Mouse (Mus musculus) cortical plate, adult 2 months (tissue): ENCODE data around the gene Zfp763.

ENCODE experiments used
- CTCF ChIP-seq: fragments of 200-500 bp; IDR thresholded peaks from 2 replicates; pipeline ENCODE4 v1.5.1; 2011; ENCODE audit warnings: mild to moderate bottlenecking, control low read depth, low read length; ENCODE audit not compliant: insufficient read depth; ENCODE audit errors: extremely low read depth
- POLR2A ChIP-seq: fragments of 200-500 bp; IDR thresholded peaks from 2 replicates; pipeline ENCODE4 v1.6.1; 2011; ENCODE audit warnings: mild to moderate bottlenecking, low read length, control low read depth; ENCODE audit not compliant: insufficient read depth; ENCODE audit errors: extremely low read depth

DNA sequence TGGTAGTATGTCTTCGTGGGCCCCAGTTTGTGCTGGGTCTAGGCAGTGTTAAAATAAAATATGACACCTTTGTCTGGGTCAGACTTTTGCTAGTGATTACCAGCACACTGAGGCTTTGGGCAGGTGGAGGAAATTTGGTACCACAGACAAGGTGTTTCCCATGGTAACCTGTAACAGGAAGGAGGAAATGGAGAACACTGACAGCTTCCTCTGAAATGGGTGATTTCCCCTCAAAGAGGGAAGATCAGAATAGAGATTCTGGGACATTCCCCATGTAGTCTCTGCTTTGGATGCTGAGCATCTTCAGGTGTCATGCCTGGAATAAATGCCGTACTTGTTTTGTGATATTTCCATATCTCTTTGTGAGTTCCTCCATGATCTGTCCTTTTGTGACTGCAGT, 34.7 kb downstream of the Zfp763 start:
- no peak for TF ChIP-seq CTCF
- no peak for TF ChIP-seq POLR2A
